Mouse (Mus musculus) gastrocnemius, adult 2 months (tissue): ENCODE data around the gene Map2k5. TPM values are rescaled to one million over a fixed set of nuclear protein-coding genes. Genes with fewer than 3 reads are reported as not detected.
A peak's percentile ranks its signal among the peaks of the same experiment; 100 is the strongest.

Source experiments
- DNase-seq: peaks from one replicate; pipeline ENCODE4 v3.0.0; 2022
- H3K27ac ChIP-seq: fragments of 200-600 bp; 2 replicates; pipeline ENCODE4 v1.8.1; 2022; ENCODE audit warnings: mild to moderate bottlenecking
- H3K4me3 ChIP-seq: fragments of 200-600 bp; 2 replicates; pipeline ENCODE4 v1.8.1; 2022; ENCODE audit warnings: mild to moderate bottlenecking, moderate library complexity
- CTCF ChIP-seq: fragments of 200-600 bp; IDR thresholded peaks from 2 replicates; pipeline ENCODE4 v1.8.1; 2022; ENCODE audit warnings: antibody characterized with exemption, mild to moderate bottlenecking, moderate library complexity
- intact Hi-C: fragments of 180-260 bp; cut with DNase I; formaldehyde crosslinking; loops from one replicate; pipeline ENCODE4 v1.15.1; 2025
- long read RNA-seq, 2 experiments: library from polyadenylated mRNA; stranded (forward); transcript quantifications; one replicate each; pipeline ENCODE4 v2.0.0; 2021
- total RNA-seq, 2 experiments: library from RNA; stranded (reverse); gene quantifications; 2 replicates each; pipeline ENCODE4 v1.2.3; 2021

Map2k5 gene
- total RNA-seq = 10 to 100 TPM; 14.3 to 16.4 TPM
- long read RNA-seq, experiment 1, transcript Map2k5-201 (22 exons, 2,310 nt) = major isoform, 13 of 23 reads
- long read RNA-seq, experiment 1, partial matches to known transcripts = 2 of 23 reads
- long read RNA-seq, experiment 1, other reads (novel, unspliced or antisense) = 7 of 23 reads
- long read RNA-seq, experiment 2, transcript Map2k5-201 (22 exons, 2,310 nt) = major isoform, 17 of 31 reads
- long read RNA-seq, experiment 2, partial matches to known transcripts = 0 of 31 reads
- long read RNA-seq, experiment 2, other reads (novel, unspliced or antisense) = 14 of 31 reads

DNA sequence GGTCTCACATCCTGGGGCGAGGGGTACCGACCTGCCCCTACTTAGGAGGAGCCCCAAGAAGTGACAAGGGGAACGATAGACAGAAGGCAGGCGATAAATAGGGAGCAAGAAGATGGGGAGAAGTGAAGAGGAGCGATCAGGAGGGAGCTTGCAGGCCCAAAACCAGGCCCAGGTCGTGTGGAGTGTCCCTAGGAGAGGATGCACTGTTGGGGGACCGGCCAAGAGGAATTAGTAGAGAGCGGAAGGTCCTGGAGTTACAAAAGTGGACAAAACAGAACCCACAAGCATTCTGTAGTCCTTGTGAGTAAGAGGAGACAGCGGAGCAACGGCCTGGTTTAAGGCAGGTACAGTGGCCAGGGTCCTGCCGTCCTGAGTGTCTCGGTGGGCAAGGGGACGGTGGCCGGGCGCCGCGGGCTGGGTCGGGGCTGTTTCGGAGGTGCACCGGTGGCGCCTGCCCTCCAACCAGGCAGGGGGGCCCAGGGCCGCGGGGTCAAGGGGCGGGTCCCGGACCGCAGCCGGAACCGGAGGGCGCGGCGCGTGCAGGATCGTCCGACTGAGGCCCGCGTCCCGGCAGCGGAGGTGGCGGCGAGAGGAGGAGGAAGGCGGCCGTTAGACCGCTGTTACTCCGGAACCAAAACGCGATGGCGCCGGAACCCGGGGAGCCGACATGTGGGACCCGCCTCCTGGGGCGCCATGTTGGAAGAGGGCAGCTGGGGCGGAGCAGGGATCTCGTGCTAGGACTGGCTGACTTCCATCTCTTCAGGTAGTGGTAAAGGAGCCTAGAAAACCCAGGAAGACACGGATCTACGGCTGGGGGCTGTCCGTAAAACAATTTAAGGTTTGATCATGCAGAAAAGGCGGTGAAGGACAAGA is at the start of gene Map2k5:
Gene Map2k5, minus strand, starts transcription at position 633 of the 873 bp plus-strand sequence.
- no peak for TF ChIP-seq CTCF
- intact Hi-C loops = loop anchor here (1.0 kb wide), 1 partner anchor 22 kb away; the partner anchor contains the start of gene 2300009A05Rik
- Histone ChIP-seq H3K27ac (peak within 1 kb of the TSS; percentile 97), H3K4me3 (peak within 1 kb of the TSS; percentile 96)
- peak; percentile 94 for DNase-seq

DNA sequence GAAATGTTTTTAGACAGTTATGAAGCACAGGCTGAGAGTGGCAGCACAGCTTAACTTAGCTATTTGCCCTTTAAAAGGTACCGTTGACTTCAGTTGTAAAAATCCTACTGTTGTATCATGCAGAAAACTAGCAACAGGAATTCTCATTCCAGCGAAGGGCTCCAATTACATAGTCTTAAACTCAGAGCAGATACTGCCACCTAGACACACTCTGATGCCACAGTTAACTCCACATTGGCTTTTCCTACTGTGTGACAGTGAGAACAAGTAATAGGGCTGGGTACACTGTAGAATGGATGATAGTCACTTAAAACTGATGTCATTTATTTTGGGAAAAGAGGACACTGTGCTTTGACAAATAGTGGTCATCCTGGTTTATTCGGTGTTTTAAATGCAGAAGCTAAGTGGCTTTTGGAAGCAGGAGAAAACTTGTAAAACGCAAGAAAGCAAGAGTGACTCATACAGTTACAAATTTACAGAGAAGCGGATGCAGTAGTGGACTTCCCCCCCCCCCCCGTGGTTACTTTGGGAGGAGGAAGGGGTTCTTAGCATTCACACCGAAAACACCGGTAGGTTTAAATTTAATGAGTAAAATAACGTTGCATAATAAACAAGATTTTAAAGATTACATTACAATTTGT is 43.5 kb upstream of the Map2k5 start:
- no peak for DNase-seq

DNA sequence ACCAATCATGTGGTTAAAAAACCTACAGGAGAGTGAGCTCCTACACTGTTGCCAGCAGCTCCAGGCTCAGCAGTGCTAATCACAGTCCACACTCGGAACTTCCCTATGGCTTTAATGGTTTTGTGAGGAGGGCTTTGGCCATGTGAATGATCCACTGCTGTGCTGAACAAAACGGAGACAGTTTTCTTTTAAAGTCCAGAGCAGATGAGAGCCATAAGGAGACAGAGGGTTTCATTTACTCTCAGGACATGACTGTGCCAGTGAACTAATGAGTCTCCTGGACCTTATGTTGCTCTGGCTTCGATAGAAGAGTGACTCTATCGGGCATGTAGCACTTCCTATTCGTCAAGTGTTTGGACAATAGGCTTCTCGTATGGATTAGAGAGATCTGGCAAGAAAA is 42.7 kb upstream of the Map2k5 start:
- intact Hi-C loops = no loop called here
- TF ChIP-seq CTCF = no peak
- DNase-seq = no peak
- H3K4me3 ChIP-seq = no peak overlapping the region
- no peak overlapping the region for H3K27ac ChIP-seq

More for the DNA sequence above, 43.5 kb upstream of the Map2k5 start:
- peak; percentile 44 for TF ChIP-seq CTCF
- H3K27ac ChIP-seq = no peak overlapping the region
- intact Hi-C loops = no loop called here
- no peak overlapping the region for H3K4me3 ChIP-seq

- intact Hi-C loops = no loop called here
- TF ChIP-seq CTCF = no peak
- H3K27ac ChIP-seq = peak overlapping the region; percentile 98; the same call in 1 of the 2 replicates
- no peak overlapping the region for H3K4me3 ChIP-seq
- DNase-seq = no peak
These were observed 22.5 kb upstream of the Map2k5 start for GRCm38 (mm10) chr9:63400176-63400575.

DNA sequence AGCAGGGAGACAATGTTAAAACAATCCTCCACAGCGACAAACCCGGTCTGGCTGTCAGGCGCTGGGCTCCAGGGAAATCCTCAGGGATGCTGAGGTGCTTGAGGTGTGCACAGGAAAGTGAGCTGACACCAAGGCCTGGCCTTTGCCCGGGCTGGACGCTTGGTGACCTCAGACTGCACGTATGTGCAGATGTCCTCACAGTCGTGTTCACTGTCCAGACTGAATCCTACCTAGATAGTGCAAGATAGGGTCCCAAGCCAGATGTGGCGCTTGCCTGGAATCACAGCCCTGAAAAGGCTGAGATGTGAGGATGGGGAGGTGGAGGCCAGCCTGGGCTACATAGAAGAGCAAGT is 21.7 kb upstream of the Map2k5 start:
- Histone ChIP-seq H3K27ac (peak overlapping the region; percentile 98), H3K4me3 (peak overlapping the region; percentile 79)
- DNase-seq = no peak
- TF ChIP-seq CTCF = no peak
- intact Hi-C loops = loop anchor here (1.0 to 5.0 kb wide), 3 partner anchors 22 to 267 kb away; partner anchors contain the start of gene Map2k5

DNA sequence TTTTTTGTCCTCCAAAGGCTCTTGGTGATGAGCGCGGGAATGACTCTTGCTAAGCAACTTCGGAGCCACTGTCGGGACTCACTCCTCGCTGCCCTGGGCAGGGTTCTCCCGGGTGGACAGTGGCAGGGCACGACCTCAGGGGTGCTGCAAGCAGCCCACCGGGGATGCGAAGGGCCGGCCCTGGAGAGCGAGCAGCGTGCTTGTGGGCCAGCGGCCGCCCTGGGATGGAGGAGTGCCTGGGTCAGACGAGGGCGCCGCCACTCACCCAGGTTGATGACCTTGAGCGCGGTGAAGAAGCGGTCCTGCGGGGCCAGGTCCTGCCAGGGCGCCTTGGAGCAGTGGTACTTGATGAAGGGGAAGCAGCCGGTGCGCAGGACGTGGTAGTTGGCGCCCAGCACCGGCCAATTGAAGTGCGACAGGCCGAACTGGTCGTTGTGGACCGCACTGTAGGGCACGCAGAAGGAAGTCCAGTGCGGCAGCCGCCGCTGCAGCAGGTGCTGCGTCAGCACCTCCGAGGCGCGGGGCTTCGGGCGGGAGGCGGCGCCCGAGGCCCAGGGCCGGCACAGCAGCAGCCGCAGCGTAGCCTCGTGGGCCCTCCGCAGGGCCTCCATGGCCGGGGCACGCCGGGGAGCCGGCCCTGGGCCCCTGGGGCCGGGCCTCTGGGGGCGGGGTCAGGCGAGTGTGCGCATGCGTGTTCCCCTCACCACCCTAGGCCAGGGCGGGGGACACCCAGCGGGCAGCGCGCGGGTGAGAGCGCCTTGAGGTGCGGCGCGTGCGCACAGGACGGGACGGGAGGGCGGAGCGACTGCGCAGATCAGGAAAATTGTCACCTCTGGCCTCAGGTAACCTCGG is 21.1 kb upstream of the Map2k5 start, which contains the start of gene 2300009A05Rik:
Gene 2300009A05Rik, minus strand, starts transcription at position 636 of the 852 bp plus-strand sequence.
- intact Hi-C loops = loop anchor here (1.0 to 5.0 kb wide), 3 partner anchors 22 to 267 kb away; partner anchors contain the start of gene Map2k5
- H3K27ac ChIP-seq = peak within 1 kb of the TSS; percentile 98
- TF ChIP-seq CTCF = peak; percentile 12; the same call in 1 of the 2 replicates
- peak; percentile 99 for DNase-seq
- peak within 1 kb of the TSS; percentile 79 for H3K4me3 ChIP-seq

GRCm38 (mm10) chr9:63395612-63396011 is 17.9 kb upstream of the Map2k5 start:
- intact Hi-C loops = loop anchor here (5.0 kb wide), 2 partner anchors 83 to 263 kb away; no protein-coding TSS in a partner anchor
- no peak overlapping the region for H3K4me3 ChIP-seq
- TF ChIP-seq CTCF = no peak
- DNase-seq = no peak
- H3K27ac ChIP-seq = no peak overlapping the region

DNA sequence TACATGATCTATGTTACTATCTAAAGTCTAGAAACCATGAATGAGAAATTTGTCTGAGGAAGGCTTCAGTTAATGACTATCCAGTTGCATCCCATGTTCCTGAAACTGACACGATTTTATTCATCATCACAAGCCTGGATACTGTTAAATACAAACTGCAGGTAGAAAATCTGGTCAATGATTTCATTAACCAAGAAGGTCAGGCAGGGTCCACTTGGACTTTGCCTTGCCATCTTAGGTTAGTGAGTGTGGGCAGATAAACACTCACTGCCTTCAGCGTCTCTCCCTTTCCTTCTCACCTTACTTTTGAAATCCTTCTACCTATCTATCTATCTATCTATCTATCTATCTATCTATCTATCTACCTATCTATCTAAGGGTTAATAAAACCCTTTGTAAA is 13.6 kb upstream of the Map2k5 start:
- Histone ChIP-seq H3K27ac (no peak overlapping the region), H3K4me3 (no peak overlapping the region)
- no peak for TF ChIP-seq CTCF
- DNase-seq = no peak
- intact Hi-C loops = no loop called here

GRCm38 (mm10) chr9:63382761-63383160 is 5.1 kb upstream of the Map2k5 start:
- no peak for TF ChIP-seq CTCF
- intact Hi-C loops = no loop called here
- Histone ChIP-seq H3K27ac (no peak overlapping the region), H3K4me3 (no peak overlapping the region)
- DNase-seq = no peak

DNA sequence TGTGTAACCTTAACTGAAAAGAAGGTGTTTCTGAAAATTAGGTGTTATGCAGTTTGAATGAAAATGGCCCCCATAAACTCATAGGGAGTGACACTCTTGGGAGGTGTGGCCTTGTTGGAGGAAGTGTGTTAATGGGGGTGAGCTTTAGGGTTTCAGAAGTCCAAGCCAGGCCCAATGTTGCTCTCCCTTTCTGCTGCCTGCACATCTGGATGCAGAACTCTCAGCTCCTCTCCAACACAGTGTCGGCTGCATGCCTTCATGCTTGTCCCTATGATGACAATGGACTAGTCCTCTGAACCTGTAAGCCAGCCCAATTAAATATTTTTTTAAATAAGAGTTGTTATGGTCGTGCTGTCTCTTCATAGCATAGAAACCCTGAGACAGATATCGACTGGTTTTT is 2.6 kb upstream of the Map2k5 start:
- H3K27ac ChIP-seq = no peak overlapping the region
- H3K4me3 ChIP-seq = no peak overlapping the region
- no peak for DNase-seq
- intact Hi-C loops = no loop called here
- TF ChIP-seq CTCF = no peak

- Histone ChIP-seq H3K27ac (peak overlapping the region; percentile 97), H3K4me3 (peak overlapping the region; percentile 96)
- no peak for TF ChIP-seq CTCF
- intact Hi-C loops = no loop called here
- DNase-seq = no peak
These were observed 472 bp upstream of the Map2k5 start for GRCm38 (mm10) chr9:63378174-63378573.
